8 mouse cellular contexts compared by ENCODE assay signal in genomic region chr2:30237881-30238280, GRCm38 (mm10). TPM values are rescaled to one million over a fixed set of nuclear protein-coding genes. Genes with fewer than 3 reads are reported as not detected.
DNase-seq lines count a peak whose midpoint lies in the region; ATAC-seq and TF ChIP-seq lines count a peak whose summit lies in the region.

No protein-coding gene starts in this region.

- H3K4me3 ChIP-seq in kidney, embryonic 14.5 days (ENCODE audit: low read length), result peak overlapping the region; percentile 76
- peak overlapping the region; percentile 94 for H3K4me3 ChIP-seq in liver, embryonic 12.5 days
- H3K4me3 ChIP-seq in midbrain, postnatal 0 days (ENCODE audit: low read depth, low read length), result peak overlapping the region; percentile 79

- peak; percentile 90 for ATAC-seq in kidney, embryonic 14.5 days (ENCODE audit: low FRiP score, low TSS enrichment)
- peak; percentile 86 for ATAC-seq in liver, embryonic 12.5 days
- ATAC-seq in midbrain, postnatal 0 days (ENCODE audit: low FRiP score), result peak; percentile 86

- H3K4me2 ChIP-seq in kidney, embryonic 14.5 days (replicated peaks; ENCODE audit: low read depth, low read length), result peak overlapping the region; percentile 72
- H3K4me2 ChIP-seq in liver, embryonic 12.5 days, result peak overlapping the region; percentile 94
- H3K4me2 ChIP-seq in midbrain, postnatal 0 days (ENCODE audit: low read depth, low read length, poor library complexity, severe bottlenecking), result peak overlapping the region; percentile 84

- H3K9me3 ChIP-seq in kidney, embryonic 14.5 days (ENCODE audit: control insufficient read depth, low read length), result no peaks in the 10 kb centered on the region
- H3K9me3 ChIP-seq in liver, embryonic 12.5 days (replicated peaks), result peaks cover 6% of the 10 kb centered on the region; the same call in 1 of the 2 replicates
- no peaks in the 10 kb centered on the region for H3K9me3 ChIP-seq in midbrain, postnatal 0 days (ENCODE audit: low read length)

- H3K36me3 ChIP-seq in kidney, embryonic 14.5 days (ENCODE audit: control insufficient read depth, insufficient read depth, low read length), result peaks cover 28% of the 10 kb centered on the region
- peaks cover 30% of the 10 kb centered on the region for H3K36me3 ChIP-seq in liver, embryonic 12.5 days
- peaks cover 13% of the 10 kb centered on the region for H3K36me3 ChIP-seq in midbrain, postnatal 0 days (ENCODE audit: insufficient read depth, low read length)

- H3K9ac ChIP-seq in kidney, embryonic 14.5 days (ENCODE audit: low read depth, low read length), result peak overlapping the region; percentile 86
- H3K9ac ChIP-seq in liver, embryonic 12.5 days, result peak overlapping the region; percentile 97
- H3K9ac ChIP-seq in midbrain, postnatal 0 days (replicated peaks; ENCODE audit: low read length, poor library complexity, severe bottlenecking), result peak overlapping the region; percentile 86

- peaks cover 26% of the 10 kb centered on the region for H3K4me1 ChIP-seq in kidney, embryonic 14.5 days (ENCODE audit: control insufficient read depth, insufficient read depth, low read length)
- H3K4me1 ChIP-seq in liver, embryonic 12.5 days, result peaks cover 55% of the 10 kb centered on the region
- peaks cover 10% of the 10 kb centered on the region for H3K4me1 ChIP-seq in midbrain, postnatal 0 days (ENCODE audit: insufficient read depth, low read length)

- TF ChIP-seq CTCF in midbrain, postnatal 0 days (IDR thresholded peaks at IDR 0.05), result no peak

- H3K27me3 ChIP-seq in kidney, embryonic 14.5 days (ENCODE audit: control insufficient read depth, insufficient read depth, low read length), result no peaks in the 10 kb centered on the region
- no peaks in the 10 kb centered on the region for H3K27me3 ChIP-seq in liver, embryonic 12.5 days (replicated peaks)
- H3K27me3 ChIP-seq in midbrain, postnatal 0 days (ENCODE audit: insufficient read depth, low read length), result no peaks in the 10 kb centered on the region

- under 1% methylated on average over 18 of the region's 42 CpGs for WGBS in kidney, embryonic 14.5 days
- WGBS in liver, embryonic 12.5 days (ENCODE audit: insufficient replicate concordance), result under 1% methylated on average over 39 of the region's 42 CpGs
- under 1% methylated on average over 40 of the region's 42 CpGs for WGBS in midbrain, postnatal 0 days

- peak overlapping the region; percentile 84 for H3K27ac ChIP-seq in kidney, embryonic 14.5 days (ENCODE audit: low read depth, low read length)
- H3K27ac ChIP-seq in liver, embryonic 12.5 days, result peak overlapping the region; percentile 91
- peak overlapping the region; percentile 90 for H3K27ac ChIP-seq in midbrain, postnatal 0 days (ENCODE audit: low read depth, low read length)

- DNase-seq in embryo, embryonic 11.5 days (ENCODE audit: low read depth, low spot score), result peak; percentile 37
- no peak for DNase-seq in embryo, embryonic 9.5 days (ENCODE audit: extremely low spot score)
- peak; percentile 68 for DNase-seq in brain, adult 2 months (ENCODE audit: low read depth, low spot score)
- DNase-seq in gastrocnemius, postnatal 4 days (ENCODE audit: low spot score in 2 of 2), result peak; percentile 54 to 78
- peak; percentile 63 for DNase-seq in midbrain, postnatal 0 days (ENCODE audit: low spot score)
- DNase-seq in thymus, postnatal 10 days (ENCODE audit: low spot score in 2 of 2), result peak; percentile 70 to 75

RNA-seq across cellular contexts. Expression of gene Lrrc8a, which starts 0.4 kb away (rescaled TPM):
- total RNA-seq in gastrocnemius, postnatal 4 days (2021), result 10 to 100 TPM; 26.6 to 26.7 TPM
- 49.4 and 51.1 TPM in 2 replicates for polyA plus RNA-seq in kidney, embryonic 14.5 days (2014; fragmentation: Nextera tagmentation; extraction: Ambion mirVana)
- polyA plus RNA-seq in liver, embryonic 12.5 days (2016; fragmentation: Nextera tagmentation; extraction: Ambion mirVana), result 12.8 and 13.9 TPM in 2 replicates
- 52.5 and 65.4 TPM in 2 replicates for total RNA-seq in midbrain, postnatal 0 days (2014; rRNA removed)
- polyA plus RNA-seq in midbrain, postnatal 0 days (2015; fragmentation: Nextera tagmentation; extraction: Ambion mirVana), result 55.3 and 56.0 TPM in 2 replicates

RNA-seq across cellular contexts. Expression of gene Gm28035, which starts 2.5 kb away (rescaled TPM):
- 1 to 10 TPM; 1.0 to 1.3 TPM for total RNA-seq in gastrocnemius, postnatal 4 days (2021)
- polyA plus RNA-seq in kidney, embryonic 14.5 days (2014; fragmentation: Nextera tagmentation; extraction: Ambion mirVana), result 0.07 and 0.26 TPM in 2 replicates
- polyA plus RNA-seq in liver, embryonic 12.5 days (2016; fragmentation: Nextera tagmentation; extraction: Ambion mirVana), result 0.11 and 0.12 TPM in 2 replicates
- 3.4 and 6.0 TPM in 2 replicates for total RNA-seq in midbrain, postnatal 0 days (2014; rRNA removed)
- 0.09 and 0.11 TPM in 2 replicates for polyA plus RNA-seq in midbrain, postnatal 0 days (2015; fragmentation: Nextera tagmentation; extraction: Ambion mirVana)

RNA-seq across cellular contexts. Expression of gene Phyhd1, which starts 28.1 kb away (rescaled TPM):
- 10 to 100 TPM; 16.7 to 19.3 TPM for total RNA-seq in gastrocnemius, postnatal 4 days (2021)
- polyA plus RNA-seq in kidney, embryonic 14.5 days (2014; fragmentation: Nextera tagmentation; extraction: Ambion mirVana), result 7.7 and 11.5 TPM in 2 replicates
- polyA plus RNA-seq in liver, embryonic 12.5 days (2016; fragmentation: Nextera tagmentation; extraction: Ambion mirVana), result 6.9 and 7.4 TPM in 2 replicates
- total RNA-seq in midbrain, postnatal 0 days (2014; rRNA removed), result 7.2 and 9.0 TPM in 2 replicates
- 3.9 and 4.4 TPM in 2 replicates for polyA plus RNA-seq in midbrain, postnatal 0 days (2015; fragmentation: Nextera tagmentation; extraction: Ambion mirVana)

RNA-seq across cellular contexts. Expression of gene Kyat1, which starts 32.2 kb away (rescaled TPM):
- total RNA-seq in gastrocnemius, postnatal 4 days (2021), result 10 to 100 TPM; 11.9 to 12.7 TPM
- polyA plus RNA-seq in kidney, embryonic 14.5 days (2014; fragmentation: Nextera tagmentation; extraction: Ambion mirVana), result 10.0 and 11.4 TPM in 2 replicates
- 11.3 and 11.4 TPM in 2 replicates for polyA plus RNA-seq in liver, embryonic 12.5 days (2016; fragmentation: Nextera tagmentation; extraction: Ambion mirVana)
- 21.9 and 26.4 TPM in 2 replicates for total RNA-seq in midbrain, postnatal 0 days (2014; rRNA removed)
- 16.4 and 17.9 TPM in 2 replicates for polyA plus RNA-seq in midbrain, postnatal 0 days (2015; fragmentation: Nextera tagmentation; extraction: Ambion mirVana)

RNA-seq across cellular contexts. Expression of gene Gm28038, which starts 43.0 kb away (rescaled TPM):
- total RNA-seq in gastrocnemius, postnatal 4 days (2021), result not detected
- not detected in 2 replicates for polyA plus RNA-seq in kidney, embryonic 14.5 days (2014; fragmentation: Nextera tagmentation; extraction: Ambion mirVana)
- not detected in 2 replicates for polyA plus RNA-seq in liver, embryonic 12.5 days (2016; fragmentation: Nextera tagmentation; extraction: Ambion mirVana)
- not detected in 2 replicates for total RNA-seq in midbrain, postnatal 0 days (2014; rRNA removed)
- not detected in 2 replicates for polyA plus RNA-seq in midbrain, postnatal 0 days (2015; fragmentation: Nextera tagmentation; extraction: Ambion mirVana)
